Mouse (Mus musculus) heart, adult 9 months (tissue): ENCODE results near the gene Mpdu1.
"Not testable (repeated sequence)": the region's sequence is repeated elsewhere in the genome, so short reads cannot be mapped to it uniquely, and the experiment has no call there.

ENCODE experiments used
- DNase-seq, 2 experiments: peaks; one replicate each; pipeline ENCODE4 v3.0.0; 2022; ENCODE audit warnings: low spot score in 2 of 2

Gene Mpdu1

DNA sequence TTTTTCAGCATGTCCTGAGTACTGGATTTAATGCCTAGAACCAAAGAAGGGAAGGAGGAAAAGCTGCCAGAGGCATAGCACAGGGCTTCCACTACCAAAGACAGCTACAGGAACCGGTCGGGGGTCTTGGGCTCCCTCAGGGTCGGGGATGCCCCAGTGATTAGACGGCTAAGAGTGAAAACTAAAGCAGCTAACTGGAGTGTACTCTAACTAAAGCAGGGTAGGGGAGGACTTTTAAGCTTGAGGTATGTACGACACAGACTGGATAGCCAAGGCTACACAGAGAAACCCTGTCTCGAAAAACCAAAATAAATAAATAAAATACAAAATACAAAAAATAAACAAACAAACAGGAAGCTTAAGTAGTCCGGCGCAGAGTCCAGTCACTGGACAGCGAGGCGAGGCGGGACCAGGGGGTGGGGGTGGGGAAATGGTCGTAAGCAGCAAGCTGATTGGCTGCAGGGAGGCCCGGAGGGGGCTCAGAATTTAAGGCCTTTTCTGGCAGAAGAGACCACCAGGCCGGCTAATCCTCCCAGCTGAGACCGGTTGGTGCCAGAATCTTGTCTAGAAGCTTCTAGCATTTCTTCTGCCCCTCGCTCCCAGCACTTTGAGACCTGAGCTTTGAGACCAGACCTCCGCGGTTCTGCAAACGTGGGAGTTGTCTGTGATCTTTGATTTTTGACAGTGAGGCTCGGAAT lies 40.7 kb downstream of the Mpdu1 start, which contains the start of gene Sat2:
Sat2 (plus strand) TSS at position 454 of the 698 bp plus-strand sequence.
- peak; percentile 53 to 70 for DNase-seq

GRCm38 (mm10) chr11:69620394-69621081 lies 41.9 kb downstream of the Mpdu1 start:
- DNase-seq, result no peak

GRCm38 (mm10) chr11:69617805-69618204 lies 44.6 kb downstream of the Mpdu1 start, which contains the start of gene Shbg:
Gene Shbg, minus strand, starts transcription at chr11:69617905.
- no peak for DNase-seq

GRCm38 (mm10) chr11:69616781-69617180 lies 45.7 kb downstream of the Mpdu1 start:
- DNase-seq, result no peak

GRCm38 (mm10) chr11:69614257-69614588 lies 48.2 kb downstream of the Mpdu1 start:
- DNase-seq, result not testable (repeated sequence)

DNA sequence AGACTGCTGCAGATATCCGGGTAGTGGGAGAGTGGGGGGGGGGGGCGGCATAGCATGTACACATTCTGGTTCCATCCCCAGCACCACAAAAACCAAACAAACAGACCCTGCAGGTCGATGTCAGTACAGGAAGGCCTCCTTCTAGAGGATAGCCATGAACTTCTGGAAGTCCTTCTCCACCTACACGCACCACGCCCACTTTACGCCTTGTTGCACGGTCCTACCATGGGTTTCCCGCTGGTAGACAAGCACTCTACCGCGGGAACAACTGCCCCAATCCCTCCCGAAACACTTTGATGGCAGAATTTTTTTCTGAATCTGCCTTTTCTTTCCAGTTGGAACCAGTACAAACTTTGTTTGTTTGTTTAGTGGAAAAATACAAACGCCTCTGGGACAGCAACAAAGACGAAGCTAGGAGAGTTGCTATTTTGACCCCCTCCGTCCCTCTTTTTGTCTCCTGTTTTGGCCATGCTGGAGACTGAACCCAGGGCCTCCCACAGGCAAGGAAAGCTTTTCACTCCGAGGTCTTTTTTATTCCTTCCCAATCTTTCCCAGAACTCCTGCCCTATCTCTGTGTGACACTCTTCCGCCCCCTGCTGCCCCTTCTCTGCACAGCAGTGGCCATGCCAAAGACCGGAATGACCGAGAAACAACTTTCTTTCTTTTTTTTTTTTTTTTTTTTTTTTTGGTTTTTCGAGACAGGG lies 48.7 kb downstream of the Mpdu1 start:
- DNase-seq, result peak; percentile 71 to 85

DNA sequence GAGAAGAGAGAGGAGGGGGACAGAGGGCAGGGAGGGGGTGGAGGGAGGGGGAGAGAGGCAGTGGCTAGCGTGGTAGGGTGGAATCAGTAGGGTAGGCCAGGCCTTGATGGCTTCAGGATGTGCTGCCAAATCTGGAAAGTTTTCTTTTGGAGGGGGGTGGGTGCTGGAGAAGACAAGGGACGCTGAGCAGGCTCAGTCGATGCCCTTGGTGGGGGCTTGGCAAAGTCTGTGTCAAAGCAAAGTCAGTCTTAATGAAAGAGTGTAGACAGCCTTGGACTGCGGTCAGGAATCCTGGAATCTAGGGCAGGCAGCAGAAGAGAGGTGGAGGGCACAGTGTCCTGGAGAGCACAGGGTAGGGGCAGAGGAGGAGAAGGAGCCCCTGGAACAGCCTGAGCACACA lies 51.5 kb downstream of the Mpdu1 start:
- no peak for DNase-seq

DNA sequence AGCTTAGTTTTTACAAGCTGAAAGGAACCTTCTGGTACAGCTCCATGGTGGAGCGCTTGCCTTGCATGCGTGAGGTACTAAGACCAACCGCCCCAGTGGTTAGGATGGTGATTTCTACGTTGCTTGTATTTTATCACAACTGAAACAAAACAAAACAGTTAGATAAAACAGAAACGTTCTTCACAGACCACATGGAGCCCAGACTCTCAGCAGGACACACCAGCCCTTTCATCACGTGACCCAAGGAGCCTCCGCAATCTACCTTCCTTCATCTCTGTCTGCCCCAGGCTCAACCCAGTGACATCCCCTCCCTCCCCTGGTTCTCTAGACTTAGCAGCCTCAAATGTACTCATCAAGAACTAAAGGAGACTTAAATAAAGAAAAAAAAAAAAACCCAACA lies 53.0 kb downstream of the Mpdu1 start:
- DNase-seq, result no peak

- DNase-seq, result no peak
Measured at GRCm38 (mm10) chr11:69608525-69608924, 53.9 kb downstream of the Mpdu1 start.

DNA sequence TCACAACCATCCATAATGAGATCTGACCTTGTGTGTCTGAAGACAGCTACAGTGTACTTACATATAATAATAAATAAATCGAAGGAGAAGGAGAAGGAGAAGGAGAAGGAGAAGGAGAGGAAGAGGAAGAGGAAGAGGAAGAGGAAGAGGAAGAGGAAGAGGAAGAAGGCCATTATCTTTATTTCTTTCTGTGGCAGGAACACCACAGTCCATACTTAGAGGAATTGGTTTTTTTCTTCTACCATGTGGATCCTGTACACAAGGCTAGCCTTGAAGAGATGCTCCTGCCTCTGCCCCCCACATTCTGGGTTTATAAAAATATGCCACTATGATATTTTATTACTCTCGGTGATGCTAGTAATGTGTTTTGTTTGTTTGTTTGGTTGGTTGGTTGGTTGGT lies 55.6 kb downstream of the Mpdu1 start:
- DNase-seq, result no peak
